Mouse (Mus musculus) T-helper 2 cell (primary cell): ENCODE measurements around the gene Pgghg.

Source experiments
- in situ Hi-C: fragments of 300-600 bp; cut with MboI, MseI; formaldehyde crosslinking; loops from one replicate; pipeline ENCODE4 v1.15.1; 2025; ENCODE audit warnings: high pct_unique_total_duplicates

Gene Pgghg

GRCm38 (mm10) chr7:140989022-140989421 lies 47.8 kb downstream of the Pgghg start:
- in situ Hi-C loops = no loop called here

GRCm38 (mm10) chr7:140990185-140990584 lies 49.0 kb downstream of the Pgghg start:
- in situ Hi-C loops = no loop called here

- in situ Hi-C loops = no loop called here
Observed at GRCm38 (mm10) chr7:140990622-140991021, 49.4 kb downstream of the Pgghg start.

- in situ Hi-C loops = no loop called here
Observed at GRCm38 (mm10) chr7:140991117-140991689, 50.0 kb downstream of the Pgghg start.
